In the genomic region with DNA sequence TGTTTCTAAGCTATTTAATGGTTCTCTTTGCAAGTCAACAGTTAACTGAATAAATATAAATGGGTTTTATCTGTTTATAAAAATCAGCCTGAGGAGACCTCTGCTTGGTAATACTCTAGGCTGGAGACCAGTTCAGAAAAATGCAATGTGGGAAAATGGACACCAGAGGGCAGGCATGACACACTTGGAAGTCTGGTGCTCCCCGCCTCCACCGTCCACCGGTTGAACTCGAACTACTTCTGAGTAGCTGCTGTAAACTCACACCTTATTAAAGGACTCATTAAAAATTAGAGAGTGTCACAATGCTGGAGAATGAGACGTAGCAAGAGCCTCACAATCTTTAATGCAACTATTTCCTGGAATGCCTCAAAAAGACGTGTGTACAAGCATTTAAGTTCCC, we compare ENCODE assay signal across 8 mouse cellular contexts. TPM values are rescaled to one million over a fixed set of nuclear protein-coding genes. Genes with fewer than 3 reads are reported as not detected.
DNase-seq lines count a peak whose midpoint lies in the region; ATAC-seq lines count a peak whose summit lies in the region.

No protein-coding gene starts in this region.

- peak; percentile 57 for DNase-seq in MN1 (ENCODE audit: low spot score)
- peak; percentile 89 for DNase-seq in hindbrain, embryonic 14.5 days (ENCODE audit: low spot score)
- peak; percentile 77 to 83 for DNase-seq in layer of hippocampus, postnatal 10 days (ENCODE audit: low spot score in 2 of 2)
- DNase-seq in lung, postnatal 25 days (ENCODE audit: low spot score): peak; percentile 52
- peak; percentile 79 for DNase-seq in retina, postnatal 1 day
- DNase-seq in urinary bladder, postnatal 14 days (ENCODE audit: low spot score): peak; percentile 77

- H3K4me2 ChIP-seq in forebrain, embryonic 16.5 days (ENCODE audit: low read length): no peak overlapping the region
- H3K4me2 ChIP-seq in hindbrain, embryonic 14.5 days (replicated peaks): no peak overlapping the region

- no peaks in the 10 kb centered on the region for H3K36me3 ChIP-seq in forebrain, embryonic 16.5 days (ENCODE audit: control insufficient read depth, insufficient read depth)
- no peaks in the 10 kb centered on the region for H3K36me3 ChIP-seq in hindbrain, embryonic 14.5 days (replicated peaks; ENCODE audit: control insufficient read depth, insufficient read depth)

- H3K9ac ChIP-seq in forebrain, embryonic 16.5 days (replicated peaks; ENCODE audit: low read depth, low read length): no peak overlapping the region
- H3K9ac ChIP-seq in hindbrain, embryonic 14.5 days: no peak overlapping the region

- H3K4me3 ChIP-seq in forebrain, embryonic 16.5 days (replicated peaks; ENCODE audit: low read length): no peak overlapping the region
- H3K4me3 ChIP-seq in hindbrain, embryonic 14.5 days (replicated peaks; ENCODE audit: low read length): no peak overlapping the region

- no peaks in the 10 kb centered on the region for H3K9me3 ChIP-seq in forebrain, embryonic 16.5 days (ENCODE audit: control insufficient read depth, low read length)
- no peaks in the 10 kb centered on the region for H3K9me3 ChIP-seq in hindbrain, embryonic 14.5 days (ENCODE audit: control insufficient read depth, low read length)

- 6% methylated on average over 6 of the region's 6 CpGs for WGBS in forebrain, embryonic 16.5 days
- 13% methylated on average over 6 of the region's 6 CpGs for WGBS in hindbrain, embryonic 14.5 days

- peak; percentile 79 for ATAC-seq in cerebellum, adult (ENCODE audit: insufficient number of reproducible peaks, low FRiP score, low TSS enrichment)
- peak; percentile 84 for ATAC-seq in forebrain, embryonic 16.5 days
- peak; percentile 88; the same call in 1 of the 2 replicates for ATAC-seq in hindbrain, embryonic 14.5 days (ENCODE audit: low FRiP score)

- H3K27me3 ChIP-seq in forebrain, embryonic 16.5 days (replicated peaks; ENCODE audit: control insufficient read depth, insufficient read depth, low read length): no peaks in the 10 kb centered on the region
- H3K27me3 ChIP-seq in hindbrain, embryonic 14.5 days (ENCODE audit: control insufficient read depth, insufficient read depth, low read length): no peaks in the 10 kb centered on the region

- no peaks in the 10 kb centered on the region for H3K4me1 ChIP-seq in forebrain, embryonic 16.5 days (replicated peaks; ENCODE audit: control insufficient read depth, insufficient read depth, low read length)
- H3K4me1 ChIP-seq in hindbrain, embryonic 14.5 days (replicated peaks; ENCODE audit: control insufficient read depth, insufficient read depth, low read length): no peaks in the 10 kb centered on the region

- no peak overlapping the region for H3K27ac ChIP-seq in forebrain, embryonic 16.5 days (ENCODE audit: low read length)
- no peak overlapping the region for H3K27ac ChIP-seq in hindbrain, embryonic 14.5 days

RNA-seq across cellular contexts. Expression of gene Cmss1, which starts 27.5 kb away (rescaled TPM):
- polyA plus RNA-seq in forebrain, embryonic 16.5 days (2015; fragmentation: Nextera tagmentation; extraction: Ambion mirVana): 38.6 and 39.9 TPM in 2 replicates
- 32.6 and 38.8 TPM in 2 replicates for polyA plus RNA-seq in hindbrain, embryonic 14.5 days (2014; fragmentation: Nextera tagmentation; extraction: Ambion mirVana)
- 10 to 100 TPM; 12.9 to 19.6 TPM for total RNA-seq in layer of hippocampus, postnatal 10 days (2021)
